Mouse (Mus musculus) thymus, adult 18-20 months (tissue): ENCODE results near the gene Snx14.

Experiments
- DNase-seq, 2 experiments: peaks; one replicate each; pipeline ENCODE4 v3.0.0; 2022; ENCODE audit warnings: mixed read lengths in 2 of 2

Snx14 gene

GRCm38 (mm10) chr9:88340819-88341218 is 97.9 kb downstream of the Snx14 start:
- no peak for DNase-seq

GRCm38 (mm10) chr9:88335839-88336238 is 102.9 kb downstream of the Snx14 start:
- no peak for DNase-seq

GRCm38 (mm10) chr9:88332447-88332846 is 106.3 kb downstream of the Snx14 start:
- DNase-seq: no peak

GRCm38 (mm10) chr9:88330316-88330715 is 108.4 kb downstream of the Snx14 start:
- DNase-seq: no peak

- no peak for DNase-seq
Observed at GRCm38 (mm10) chr9:88329166-88329748, 109.5 kb downstream of the Snx14 start.

- no peak for DNase-seq
Observed at GRCm38 (mm10) chr9:88328666-88329065, 110.1 kb downstream of the Snx14 start.

GRCm38 (mm10) chr9:88326930-88327901 is 111.5 kb downstream of the Snx14 start, which contains the start of gene Nt5e:
TSS of gene Nt5e (plus strand) at chr9:88327197.
- peak; percentile 11 to 27 for DNase-seq
